Comparison of ENCODE assay signal across 7 mouse cellular contexts in the genomic region with DNA sequence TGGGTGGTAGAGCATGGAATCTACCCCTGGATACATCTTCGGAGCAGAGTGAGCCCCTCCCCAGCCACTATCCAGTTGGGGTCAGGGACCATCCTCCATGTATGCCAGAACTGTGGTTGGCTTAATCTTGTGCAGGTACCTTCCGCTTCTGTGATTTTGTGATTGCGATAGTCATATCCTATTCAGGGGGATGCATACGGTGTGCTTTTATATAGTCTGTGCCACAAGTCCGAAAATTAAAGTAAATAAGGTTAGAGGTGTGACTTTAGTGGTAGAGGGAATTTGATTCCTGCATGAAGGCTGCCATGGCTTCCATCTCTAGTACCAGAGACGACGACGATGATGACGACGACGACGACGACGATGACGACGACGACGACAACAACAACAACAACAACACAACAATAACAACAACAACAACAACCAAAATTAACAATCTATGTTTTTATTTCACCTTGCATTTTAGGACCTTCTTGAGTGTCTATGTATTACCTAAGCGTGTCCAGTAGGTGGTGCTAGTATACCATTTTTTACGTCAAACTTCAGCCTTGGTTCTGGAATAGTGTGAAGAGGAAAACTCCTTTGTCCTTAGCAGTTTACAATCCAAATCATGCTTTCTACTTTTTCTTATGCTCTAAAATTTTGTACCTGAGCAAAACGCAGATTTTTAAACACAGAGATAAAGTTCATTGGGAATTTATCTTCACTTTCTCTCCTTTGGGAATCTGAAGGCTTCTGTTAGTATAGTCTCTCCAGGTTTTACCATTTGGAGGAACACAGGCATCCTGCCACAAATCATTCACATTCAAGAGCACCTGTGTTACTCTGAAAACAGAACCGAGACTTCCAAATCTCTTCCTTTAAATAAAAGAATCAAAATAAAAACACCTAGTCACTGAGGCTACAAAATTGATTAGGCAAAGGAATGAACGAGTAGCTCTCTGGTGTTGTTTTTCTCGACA.
DNase-seq lines count a peak whose midpoint lies in the region; ATAC-seq and TF ChIP-seq lines count a peak whose summit lies in the region.

No protein-coding gene starts in this region.

- H3K27me3 ChIP-seq in kidney, embryonic 16.5 days (ENCODE audit: insufficient read depth, low read length) = no peaks in the 10 kb centered on the region
- no peaks in the 10 kb centered on the region for H3K27me3 ChIP-seq in MEL (ENCODE audit: control insufficient read depth in 1 of 2, insufficient read depth in 2 of 2, low read length in 2 of 2)
- no peaks in the 10 kb centered on the region for H3K27me3 ChIP-seq in limb, embryonic 13.5 days

- no peaks in the 10 kb centered on the region for H3K79me2 ChIP-seq in MEL (ENCODE audit: control insufficient read depth, insufficient read depth, low read length, poor library complexity)

- H3K4me1 ChIP-seq in kidney, embryonic 16.5 days (ENCODE audit: insufficient read depth, low read length) = peaks cover 29% of the 10 kb centered on the region
- no peaks in the 10 kb centered on the region for H3K4me1 ChIP-seq in MEL (ENCODE audit: control insufficient read depth in 1 of 2, insufficient read depth in 2 of 2, low read length in 2 of 2)
- no peaks in the 10 kb centered on the region for H3K4me1 ChIP-seq in limb, embryonic 13.5 days

- H3K9me3 ChIP-seq in kidney, embryonic 16.5 days (ENCODE audit: low read length) = no peaks in the 10 kb centered on the region
- no peaks in the 10 kb centered on the region for H3K9me3 ChIP-seq in MEL (replicated peaks; ENCODE audit: insufficient read depth, low read length)
- no peaks in the 10 kb centered on the region for H3K9me3 ChIP-seq in limb, embryonic 13.5 days

- peak; percentile 62 for ATAC-seq in kidney, embryonic 16.5 days (ENCODE audit: low FRiP score, low TSS enrichment)
- peak; percentile 82 for ATAC-seq in limb, embryonic 13.5 days (ENCODE audit: low FRiP score, low read depth)

- no peak overlapping the region for H3K4me2 ChIP-seq in kidney, embryonic 16.5 days (replicated peaks; ENCODE audit: low read depth, low read length)
- no peak overlapping the region for H3K4me2 ChIP-seq in limb, embryonic 13.5 days (replicated peaks)

- no peak for TF ChIP-seq EP300 in MEL (IDR thresholded peaks at IDR 0.05; ENCODE audit: low read depth in 1 of 2, low read length in 2 of 2)

- WGBS in kidney, embryonic 16.5 days = 22% methylated on average over 24 of the region's 24 CpGs
- 35% methylated on average over 24 of the region's 24 CpGs for WGBS in limb, embryonic 13.5 days

- no peak for TF ChIP-seq POLR2A in MEL (IDR thresholded peaks at IDR 0.05; ENCODE audit: control insufficient read depth in 1 of 2, insufficient read depth in 1 of 2, low read depth in 1 of 2, low read length in 2 of 2, poor library complexity in 1 of 2)

- no peak overlapping the region for H3K27ac ChIP-seq in kidney, embryonic 16.5 days (ENCODE audit: low read length)
- H3K27ac ChIP-seq in MEL (ENCODE audit: control insufficient read depth, low read depth, low read length) = no peak overlapping the region
- no peak overlapping the region for H3K27ac ChIP-seq in limb, embryonic 13.5 days

- no peak overlapping the region for H3K9ac ChIP-seq in kidney, embryonic 16.5 days (replicated peaks; ENCODE audit: low read length)
- no peak overlapping the region for H3K9ac ChIP-seq in MEL (ENCODE audit: control insufficient read depth, low read depth, low read length, poor library complexity, severe bottlenecking)
- H3K9ac ChIP-seq in limb, embryonic 13.5 days = no peak overlapping the region

- TF ChIP-seq RAD21 in MEL (IDR thresholded peaks at IDR 0.05; ENCODE audit: low read depth, low read length) = peak; percentile 94

- no peak overlapping the region for H3K4me3 ChIP-seq in kidney, embryonic 16.5 days (ENCODE audit: low read length)
- no peak overlapping the region for H3K4me3 ChIP-seq in MEL (ENCODE audit: control insufficient read depth in 1 of 2, insufficient read depth in 1 of 2, low read depth in 2 of 2, low read length in 2 of 2)
- no peak overlapping the region for H3K4me3 ChIP-seq in limb, embryonic 13.5 days

- no peak for DNase-seq in kidney, postnatal 36 days
- DNase-seq in MEL (ENCODE audit: low read depth, low spot score) = peak; percentile 65
- DNase-seq in embryo, embryonic 11.5 days (ENCODE audit: low read depth, low spot score) = peak; percentile 39
- peak; percentile 50 for DNase-seq in telencephalon, adult 2 months (ENCODE audit: low read depth, low spot score)
- DNase-seq in layer of hippocampus, postnatal 10 days (ENCODE audit: low spot score in 2 of 2) = no peak

- peak in 2 of 3 experiments; percentile 58 to 86; a peak in 4 of 6 replicates for TF ChIP-seq CTCF in MEL (IDR thresholded peaks at IDR 0.05 in 2 of 3, conservative IDR thresholded peaks at IDR 0.05 in 1 of 3; ENCODE audit: control insufficient read depth in 1 of 3, insufficient read depth in 1 of 3, low read depth in 2 of 3, low read length in 3 of 3, poor library complexity in 1 of 3, severe bottlenecking in 1 of 3)

- no peaks in the 10 kb centered on the region for H3K36me3 ChIP-seq in kidney, embryonic 16.5 days (ENCODE audit: insufficient read depth, low read length)
- no peaks in the 10 kb centered on the region for H3K36me3 ChIP-seq in MEL (ENCODE audit: control insufficient read depth in 1 of 2, insufficient read depth in 2 of 2, low read length in 2 of 2)
- H3K36me3 ChIP-seq in limb, embryonic 13.5 days = no peaks in the 10 kb centered on the region

TF ChIP-seq in MEL, 35 proteins besides CTCF, POLR2A, EP300 and RAD21:
- TF ChIP-seq ETS1 (IDR thresholded peaks at IDR 0.05; ENCODE audit: low read depth, low read length) (no peak), JUND (IDR thresholded peaks at IDR 0.05; ENCODE audit: low read depth, low read length) (no peak), SMC3 (IDR thresholded peaks at IDR 0.05; ENCODE audit: low read depth, low read length) (peak; percentile 82), ELF1 (IDR thresholded peaks at IDR 0.05; ENCODE audit: low read depth, low read length) (no peak), ZC3H11A (IDR thresholded peaks at IDR 0.05; ENCODE audit: low read depth, low read length) (peak; percentile 83), USF2 (IDR thresholded peaks at IDR 0.05; ENCODE audit: borderline replicate concordance in 1 of 2, insufficient read depth in 1 of 2, low read depth in 1 of 2, low read length in 2 of 2) (no peak), HCFC1 (IDR thresholded peaks at IDR 0.05; ENCODE audit: low read depth, low read length) (no peak), RCOR1 (IDR thresholded peaks at IDR 0.05; ENCODE audit: low read depth, low read length) (no peak), SIN3A (IDR thresholded peaks at IDR 0.05; ENCODE audit: low read length) (no peak), NELFE (IDR thresholded peaks at IDR 0.05; ENCODE audit: low read depth, low read length) (no peak)

Comparison
In these comparisons a context has a peak if more than half of its experiments do, and no peak if none do; other contexts are left out.
1. DNase-seq: peak in MEL (single experiment), embryo, embryonic 11.5 days (single experiment) and telencephalon, adult 2 months (single experiment); none in kidney, postnatal 36 days (0 of 2) and layer of hippocampus, postnatal 10 days (0 of 2).